8 mouse cellular contexts compared by ENCODE assay signal in genomic region chr4:154024729-154025521, GRCm38 (mm10). TPM values are rescaled to one million over a fixed set of nuclear protein-coding genes. Genes with fewer than 3 reads are reported as not detected.
DNase-seq lines count a peak whose midpoint lies in the region; ATAC-seq and TF ChIP-seq lines count a peak whose summit lies in the region.

No protein-coding gene starts in this region.

- H3K27me3 ChIP-seq in kidney, adult 2 months (replicated peaks; ENCODE audit: control insufficient read depth, insufficient read depth, low read length), result no peaks in the 10 kb centered on the region

- no peaks in the 10 kb centered on the region; the same call in 1 of the 2 replicates for H3K36me3 ChIP-seq in kidney, adult 2 months (ENCODE audit: control insufficient read depth, insufficient read depth, low read length)

- H3K4me1 ChIP-seq in kidney, adult 2 months (ENCODE audit: control insufficient read depth, insufficient read depth, low read length), result peaks cover 24% of the 10 kb centered on the region

- peak overlapping the region; percentile 65 for H3K4me3 ChIP-seq in kidney, adult 2 months (ENCODE audit: insufficient read depth, low read depth, low read length)

- DNase-seq in embryo, embryonic 11 days, result peak; percentile 10
- no peak for DNase-seq in embryo, embryonic 10.5 days (ENCODE audit: low spot score)
- DNase-seq in spleen, postnatal 10 days (ENCODE audit: low spot score in 2 of 2), result peak; percentile 37 to 53
- no peak for DNase-seq in spleen, postnatal 14 days (ENCODE audit: low spot score in 2 of 2)
- DNase-seq in kidney, adult 2 months, result peak; percentile 49
- peak; percentile 35 for DNase-seq in lung, postnatal 36 days
- no peak for DNase-seq in ovary, adult 18-20 months (ENCODE audit: low spot score)

- peak overlapping the region; percentile 78 for H3K27ac ChIP-seq in kidney, adult 2 months (ENCODE audit: insufficient read depth, low read depth, low read length)

- 31% methylated on average over 17 of the region's 17 CpGs for WGBS in kidney, adult 2 months

- TF ChIP-seq CTCF in kidney, adult 2 months (conservative IDR thresholded peaks at IDR 0.05; ENCODE audit: insufficient read depth, insufficient read length, low read depth, low read length), result no peak

- TF ChIP-seq POLR2A in kidney, adult 2 months (IDR thresholded peaks at IDR 0.05; ENCODE audit: low read depth, low read length), result no peak

- ATAC-seq in CD4-positive, CD25-positive, alpha-beta regulatory T cell, adult 4 months, result no peak

RNA-seq across cellular contexts. Expression of gene Smim1, which starts 1.1 kb away (rescaled TPM):
- polyA plus RNA-seq in kidney, adult 2 months (2012; rRNA removed), result 294 and 307 TPM in 2 replicates
- under 1 TPM; 0.12 to 0.65 TPM for polyA plus RNA-seq in CD4-positive, CD25-positive, alpha-beta regulatory T cell, adult 4 months (2017; shearing (Covaris generic))

RNA-seq across cellular contexts. Expression of gene Lrrc47, which starts 13.4 kb away (rescaled TPM):
- polyA plus RNA-seq in kidney, adult 2 months (2012; rRNA removed), result 40.2 and 48.2 TPM in 2 replicates
- polyA plus RNA-seq in CD4-positive, CD25-positive, alpha-beta regulatory T cell, adult 4 months (2017; shearing (Covaris generic)), result 1 to 10 TPM; 4.6 to 7.3 TPM

RNA-seq across cellular contexts. Expression of gene Ccdc27, which starts 17.6 kb away (rescaled TPM):
- not detected in 2 replicates for polyA plus RNA-seq in kidney, adult 2 months (2012; rRNA removed)
- polyA plus RNA-seq in CD4-positive, CD25-positive, alpha-beta regulatory T cell, adult 4 months (2017; shearing (Covaris generic)), result not detected

RNA-seq across cellular contexts. Expression of gene Cep104, which starts 49.9 kb away (rescaled TPM):
- polyA plus RNA-seq in kidney, adult 2 months (2012; rRNA removed), result 18.4 and 19.7 TPM in 2 replicates
- 1 to 10 TPM; 2.7 to 3.1 TPM for polyA plus RNA-seq in CD4-positive, CD25-positive, alpha-beta regulatory T cell, adult 4 months (2017; shearing (Covaris generic))

RNA-seq across cellular contexts. Expression of gene Dffb, which starts 50.0 kb away (rescaled TPM):
- polyA plus RNA-seq in kidney, adult 2 months (2012; rRNA removed), result 5.0 and 10.1 TPM in 2 replicates
- 10 to 100 TPM; 14.8 to 23.5 TPM for polyA plus RNA-seq in CD4-positive, CD25-positive, alpha-beta regulatory T cell, adult 4 months (2017; shearing (Covaris generic))

Comparison
In these comparisons a context has a peak if more than half of its experiments do, and no peak if none do; other contexts are left out.
1. DNase-seq: peak in embryo, embryonic 11 days (single experiment), spleen, postnatal 10 days (2 of 2), kidney, adult 2 months (single experiment) and lung, postnatal 36 days (single experiment); none in embryo, embryonic 10.5 days (single experiment), spleen, postnatal 14 days (0 of 2) and ovary, adult 18-20 months (single experiment).
2. RNA of gene Smim1, which starts 1.1 kb away (polyA plus RNA-seq): 294 to 307 TPM in kidney, adult 2 months; 0.12 to 0.65 TPM in CD4-positive, CD25-positive, alpha-beta regulatory T cell, adult 4 months; every median in the first group is over 100 times any median in the second.